Mouse (Mus musculus) megakaryocyte-erythroid progenitor cell, adult 5-6 weeks (primary cell): Measurements from ENCODE around the gene Myo3a. TPM values are rescaled to one million over a fixed set of nuclear protein-coding genes. Genes with fewer than 3 reads are reported as not detected.
A peak's percentile ranks its signal among the peaks of the same experiment; 100 is the strongest.

Experiments used
- ATAC-seq: replicated peaks from 2 replicates; pipeline ENCODE4 v1.8.0; 2016; ENCODE audit warnings: mild to moderate bottlenecking, inconsistent platforms; ENCODE audit not compliant: severe bottlenecking, poor library complexity, low FRiP score, low TSS enrichment
- total RNA-seq, 2 experiments: library from RNA; stranded (forward) in 1 of 2; stranded (reverse) in 1 of 2; fragments of 200-1000, 215-1000 nt in 1 of 2; fragments of >200 nt in 1 of 2; fragmentation: Nextera tagmentation in 1 of 2; gene quantifications; 2 replicates each; pipeline ENCODE4 v1.2.3; 2014 to 2017

The Myo3a gene
- total RNA-seq, 2 experiments from 2014 or later = not detected

- no peak for ATAC-seq
These were observed 392.1 kb downstream of the Myo3a start for GRCm38 (mm10) chr2:22619416-22619815.

- no peak for ATAC-seq
These were observed 392.7 kb downstream of the Myo3a start for GRCm38 (mm10) chr2:22620030-22620429.

- ATAC-seq = no peak
These were observed 393.2 kb downstream of the Myo3a start for GRCm38 (mm10) chr2:22620534-22620933.

- no peak for ATAC-seq
These were observed 393.9 kb downstream of the Myo3a start for GRCm38 (mm10) chr2:22620978-22621827.

GRCm38 (mm10) chr2:22621828-22622731 is 394.8 kb downstream of the Myo3a start, which contains the start of gene Gad2:
TSS of gene Gad2 (plus strand) at chr2:22622205.
- peak; percentile 46; the same call in 1 of the 2 replicates for ATAC-seq

GRCm38 (mm10) chr2:22623111-22624070 is 396.1 kb downstream of the Myo3a start:
- no peak for ATAC-seq

GRCm38 (mm10) chr2:22624188-22624975 is 397.1 kb downstream of the Myo3a start:
- ATAC-seq = no peak

GRCm38 (mm10) chr2:22625096-22625960 is 398.0 kb downstream of the Myo3a start:
- no peak for ATAC-seq

- no peak for ATAC-seq
These were observed 399.9 kb downstream of the Myo3a start for GRCm38 (mm10) chr2:22627147-22627666.

- ATAC-seq = peak; percentile 82
These were observed 400.6 kb downstream of the Myo3a start for GRCm38 (mm10) chr2:22627819-22628432.

- ATAC-seq = peak; percentile 84
These were observed 407.5 kb downstream of the Myo3a start for GRCm38 (mm10) chr2:22634766-22635165.

- ATAC-seq = no peak
These were observed 418.8 kb downstream of the Myo3a start for GRCm38 (mm10) chr2:22646134-22646533.

GRCm38 (mm10) chr2:22648394-22648793 is 421.1 kb downstream of the Myo3a start:
- ATAC-seq = no peak

- no peak for ATAC-seq
These were observed 424.5 kb downstream of the Myo3a start for GRCm38 (mm10) chr2:22651826-22652225.

- ATAC-seq = no peak
These were observed 436.4 kb downstream of the Myo3a start for GRCm38 (mm10) chr2:22663731-22664130.
